Mouse (Mus musculus) hindbrain, embryonic 10.5 days (tissue): Measurements from ENCODE around the gene Slc2a9. TPM values are rescaled to one million over a fixed set of nuclear protein-coding genes. Genes with fewer than 3 reads are reported as not detected.

Experiments used
- DNase-seq: peaks from one replicate; pipeline ENCODE4 v3.0.0-alpha.2; 2017; ENCODE audit warnings: low spot score
- H3K27ac ChIP-seq: fragments of 300-500 bp; sonication (generic); 2 replicates; pipeline ENCODE4 v1.5.1; 2016; ENCODE audit warnings: mild to moderate bottlenecking, moderate library complexity
- H3K27me3 ChIP-seq: fragments of 300-500 bp; sonication (generic); 2 replicates; pipeline ENCODE4 v1.6.1; 2016; ENCODE audit warnings: mild to moderate bottlenecking; ENCODE audit not compliant: poor library complexity, insufficient read depth, severe bottlenecking
- H3K36me3 ChIP-seq: fragments of 300-500 bp; sonication (generic); 2 replicates; pipeline ENCODE4 v1.6.1; 2016; ENCODE audit warnings: mild to moderate bottlenecking, moderate library complexity
- H3K4me1 ChIP-seq: fragments of 300-500 bp; sonication (generic); replicated peaks from 2 replicates; pipeline ENCODE4 v1.6.1; 2016; ENCODE audit warnings: mild to moderate bottlenecking
- H3K4me3 ChIP-seq: fragments of 300-500 bp; sonication (generic); 2 replicates; pipeline ENCODE4 v1.5.1; 2016; ENCODE audit warnings: mild to moderate bottlenecking, moderate library complexity
- H3K9me3 ChIP-seq: fragments of 300-500 bp; sonication (generic); 2 replicates; pipeline ENCODE4 v1.6.1; 2016; ENCODE audit warnings: mild to moderate bottlenecking, moderate library complexity
- WGBS: fragments of 180-500 bp; shearing (Covaris S2); methylation state at CpG from one replicate; pipeline ENCODE4 v1.1.7; 2016; 5-methylcytosine and 5-hydroxymethylcytosine counted together
- polyA plus RNA-seq: library from polyadenylated mRNA; unstranded; fragments of >200 nt; fragmentation: Nextera tagmentation; extraction: Ambion mirVana; gene quantifications from 2 replicates; pipeline ENCODE4 v1.2.1, GENCODE M21; 2016

Slc2a9 gene
- polyA plus RNA-seq, 1 experiment from 2014 or later, result 0.44 TPM

- no peak overlapping the region for H3K4me3 ChIP-seq
- no peaks in the 10 kb centered on the region for H3K27me3 ChIP-seq
- WGBS, result 87% methylated on average over 9 of the region's 9 CpGs
Observed at GRCm38 (mm10) chr5:38440252-38441005, 62.5 kb downstream of the Slc2a9 start.

GRCm38 (mm10) chr5:38436681-38437080, 66.3 kb downstream of the Slc2a9 start:
- Histone ChIP-seq H3K9me3 (0 out of 2 replicates have a peak, but pooled peaks cover 5% of the 10 kb centered on the region), H3K36me3 (no peaks in the 10 kb centered on the region), H3K27me3 (no peaks in the 10 kb centered on the region), H3K27ac (no peak overlapping the region), H3K4me1 (peaks cover 5% of the 10 kb centered on the region; the same call in 1 of the 2 replicates), H3K4me3 (no peak overlapping the region)
- 91% methylated on average over 11 of the region's 11 CpGs for WGBS
- DNase-seq, result no peak

More at GRCm38 (mm10) chr5:38440252-38441005, 62.5 kb downstream of the Slc2a9 start:
- Histone ChIP-seq H3K27ac (no peak overlapping the region), H3K9me3 (0 out of 2 replicates have a peak, but pooled peaks cover 5% of the 10 kb centered on the region), H3K36me3 (no peaks in the 10 kb centered on the region), H3K4me1 (no peaks in the 10 kb centered on the region)
- DNase-seq, result no peak

- 86% methylated on average over 3 of the region's 3 CpGs for WGBS
Observed at GRCm38 (mm10) chr5:38434875-38435274, 68.1 kb downstream of the Slc2a9 start.

GRCm38 (mm10) chr5:38431201-38431600, 71.7 kb downstream of the Slc2a9 start:
- H3K36me3 ChIP-seq, result no peaks in the 10 kb centered on the region
- no peak overlapping the region for H3K4me3 ChIP-seq
- no peaks in the 10 kb centered on the region for H3K27me3 ChIP-seq
- peaks cover 5% of the 10 kb centered on the region; the same call in 1 of the 2 replicates for H3K4me1 ChIP-seq
- H3K9me3 ChIP-seq, result no peaks in the 10 kb centered on the region
- H3K27ac ChIP-seq, result no peak overlapping the region
- no peak for DNase-seq
- WGBS, result 89% methylated on average over 7 of the region's 7 CpGs

More at GRCm38 (mm10) chr5:38434875-38435274, 68.1 kb downstream of the Slc2a9 start:
- Histone ChIP-seq H3K27me3 (no peaks in the 10 kb centered on the region), H3K4me3 (no peak overlapping the region), H3K27ac (no peak overlapping the region), H3K36me3 (no peaks in the 10 kb centered on the region), H3K9me3 (0 out of 2 replicates have a peak, but pooled peaks cover 5% of the 10 kb centered on the region), H3K4me1 (peaks cover 5% of the 10 kb centered on the region; the same call in 1 of the 2 replicates)
- no peak for DNase-seq

GRCm38 (mm10) chr5:38429106-38429505, 73.8 kb downstream of the Slc2a9 start:
- H3K36me3 ChIP-seq, result no peaks in the 10 kb centered on the region
- no peaks in the 10 kb centered on the region for H3K9me3 ChIP-seq
- DNase-seq, result no peak
- H3K27ac ChIP-seq, result no peak overlapping the region
- 74% methylated on average over 6 of the region's 6 CpGs for WGBS
- H3K4me3 ChIP-seq, result no peak overlapping the region
- H3K4me1 ChIP-seq, result no peaks in the 10 kb centered on the region
- H3K27me3 ChIP-seq, result no peaks in the 10 kb centered on the region

GRCm38 (mm10) chr5:38427757-38428156, 75.2 kb downstream of the Slc2a9 start:
- Histone ChIP-seq H3K36me3 (no peaks in the 10 kb centered on the region), H3K9me3 (no peaks in the 10 kb centered on the region), H3K4me1 (peaks cover 6% of the 10 kb centered on the region), H3K27ac (no peak overlapping the region), H3K27me3 (no peaks in the 10 kb centered on the region), H3K4me3 (no peak overlapping the region)
- DNase-seq, result no peak
- WGBS, result 75% methylated on average over 5 of the region's 5 CpGs

- Histone ChIP-seq H3K9me3 (no peaks in the 10 kb centered on the region), H3K27ac (no peak overlapping the region), H3K36me3 (no peaks in the 10 kb centered on the region), H3K27me3 (no peaks in the 10 kb centered on the region), H3K4me1 (peaks cover 16% of the 10 kb centered on the region), H3K4me3 (no peak overlapping the region)
- WGBS, result 92% methylated on average over 6 of the region's 6 CpGs
- no peak for DNase-seq
Observed at GRCm38 (mm10) chr5:38425569-38425968, 77.4 kb downstream of the Slc2a9 start.

- H3K27ac ChIP-seq, result peak overlapping the region; percentile 65
- peaks cover 16% of the 10 kb centered on the region for H3K4me1 ChIP-seq
- H3K4me3 ChIP-seq, result no peak overlapping the region
- 17% methylated on average over 4 of the region's 4 CpGs for WGBS
- peak; percentile 19 for DNase-seq
- no peaks in the 10 kb centered on the region for H3K9me3 ChIP-seq
- H3K27me3 ChIP-seq, result no peaks in the 10 kb centered on the region
- no peaks in the 10 kb centered on the region for H3K36me3 ChIP-seq
Observed at GRCm38 (mm10) chr5:38422426-38422825, 80.5 kb downstream of the Slc2a9 start.

GRCm38 (mm10) chr5:38418799-38419198, 84.1 kb downstream of the Slc2a9 start:
- 90% methylated on average over 6 of the region's 6 CpGs for WGBS
- no peaks in the 10 kb centered on the region for H3K36me3 ChIP-seq
- peaks cover 16% of the 10 kb centered on the region for H3K4me1 ChIP-seq
- no peak for DNase-seq
- H3K4me3 ChIP-seq, result no peak overlapping the region
- H3K9me3 ChIP-seq, result peaks cover 11% of the 10 kb centered on the region; the same call in 1 of the 2 replicates
- no peaks in the 10 kb centered on the region for H3K27me3 ChIP-seq
- H3K27ac ChIP-seq, result no peak overlapping the region

GRCm38 (mm10) chr5:38403612-38404011, 99.3 kb downstream of the Slc2a9 start:
- 0 out of 2 replicates have a peak overlapping the region, but pooled peaks have one; percentile 56 for H3K27ac ChIP-seq
- no peak for DNase-seq
- H3K36me3 ChIP-seq, result no peaks in the 10 kb centered on the region
- H3K4me1 ChIP-seq, result peaks cover 1% of the 10 kb centered on the region; the same call in 1 of the 2 replicates
- H3K4me3 ChIP-seq, result no peak overlapping the region
- no peaks in the 10 kb centered on the region for H3K9me3 ChIP-seq
- no peaks in the 10 kb centered on the region for H3K27me3 ChIP-seq
- 45% methylated on average over 3 of the region's 3 CpGs for WGBS

- Histone ChIP-seq H3K27ac (no peak overlapping the region), H3K4me1 (peaks cover 4% of the 10 kb centered on the region; the same call in 1 of the 2 replicates), H3K9me3 (no peaks in the 10 kb centered on the region), H3K36me3 (no peaks in the 10 kb centered on the region), H3K4me3 (no peak overlapping the region), H3K27me3 (no peaks in the 10 kb centered on the region)
- no peak for DNase-seq
- WGBS, result 93% methylated on average over 3 of the region's 3 CpGs
Observed at GRCm38 (mm10) chr5:38402288-38402687, 100.7 kb downstream of the Slc2a9 start.

GRCm38 (mm10) chr5:38388857-38389256, 114.1 kb downstream of the Slc2a9 start:
- Histone ChIP-seq H3K27ac (0 out of 2 replicates have a peak overlapping the region, but pooled peaks have one; percentile 36), H3K9me3 (no peaks in the 10 kb centered on the region), H3K27me3 (0 out of 2 replicates have a peak, but pooled peaks cover 4% of the 10 kb centered on the region), H3K36me3 (no peaks in the 10 kb centered on the region), H3K4me1 (peaks cover 48% of the 10 kb centered on the region), H3K4me3 (no peak overlapping the region)
- 35% methylated on average over 2 of the region's 2 CpGs for WGBS
- DNase-seq, result no peak

- Histone ChIP-seq H3K27ac (peak overlapping the region; percentile 36; the same call in 1 of the 2 replicates), H3K9me3 (no peaks in the 10 kb centered on the region), H3K27me3 (0 out of 2 replicates have a peak, but pooled peaks cover 4% of the 10 kb centered on the region), H3K4me1 (peaks cover 44% of the 10 kb centered on the region), H3K4me3 (no peak overlapping the region), H3K36me3 (no peaks in the 10 kb centered on the region)
- 37% methylated on average over 10 of the region's 10 CpGs for WGBS
- peak; percentile 36 for DNase-seq
Observed at GRCm38 (mm10) chr5:38388420-38388823, 114.5 kb downstream of the Slc2a9 start.
